Mouse (Mus musculus): Measurements from ENCODE around the gene Olfr638. TPM values are rescaled to one million over a fixed set of nuclear protein-coding genes. Genes with fewer than 3 reads are reported as not detected.
"Not testable (repeated sequence)": the region's sequence is repeated elsewhere in the genome, so short reads cannot be mapped to it uniquely, and the experiment has no call there.

Gene Olfr638
- not detected in 2 replicates for polyA plus RNA-seq (2015; fragmentation: Nextera tagmentation; extraction: Ambion mirVana)

- no peak within 1 kb of the TSS for H3K9ac ChIP-seq
- H3K4me2 ChIP-seq (replicated peaks): no peak within 1 kb of the TSS
- ATAC-seq: no peak
- no peaks in the 10 kb centered on the region for H3K4me1 ChIP-seq (replicated peaks)
- H3K9me3 ChIP-seq: no peaks in the 10 kb centered on the region
- no peak within 1 kb of the TSS for H3K27ac ChIP-seq
- H3K4me3 ChIP-seq (replicated peaks): no peak within 1 kb of the TSS
- H3K36me3 ChIP-seq: no peaks in the 10 kb centered on the region
- H3K27me3 ChIP-seq (replicated peaks): no peaks in the 10 kb centered on the region
Measured at GRCm38 (mm10) chr7:103998446-103998845, at the start of gene Olfr638. Gene Olfr638, plus strand, starts transcription at chr7:103998746.

DNA sequence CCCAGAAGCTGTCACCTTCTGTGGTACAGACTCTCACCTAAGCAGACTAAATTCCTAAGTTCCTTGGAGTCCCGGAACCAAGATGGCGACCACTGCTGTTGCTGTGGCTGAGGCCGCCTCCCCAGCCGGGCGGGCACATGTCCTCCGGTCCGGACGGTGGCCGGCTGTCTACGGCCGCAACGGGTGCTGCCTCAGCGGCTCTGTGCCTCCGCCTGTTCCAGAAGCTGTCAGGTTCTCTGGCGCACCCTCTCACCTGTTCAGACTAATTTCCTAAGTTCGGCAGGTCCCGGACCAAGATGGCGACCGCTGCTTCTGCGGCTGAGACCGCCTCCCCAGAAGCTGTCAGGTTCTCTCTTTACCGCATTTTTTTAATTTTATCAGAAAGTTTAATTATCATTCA is 31.7 kb upstream of the Olfr638 start:
- not testable (repeated sequence) for H3K4me2 ChIP-seq (replicated peaks); H3K27me3 ChIP-seq (replicated peaks); H3K27ac ChIP-seq; H3K9me3 ChIP-seq; H3K36me3 ChIP-seq; H3K9ac ChIP-seq; H3K4me3 ChIP-seq (replicated peaks); ATAC-seq; H3K4me1 ChIP-seq (replicated peaks)
- WGBS: 94% methylated on average over 22 of the region's 22 CpGs

GRCm38 (mm10) chr7:103970852-103971251 is 27.7 kb upstream of the Olfr638 start, which contains the start of gene Olfr635:
Gene Olfr635, plus strand, starts transcription at chr7:103971152.
- H3K9me3 ChIP-seq: no peaks in the 10 kb centered on the region
- no peak within 1 kb of the TSS for H3K27ac ChIP-seq
- H3K4me3 ChIP-seq (replicated peaks): no peak within 1 kb of the TSS
- no peaks in the 10 kb centered on the region for H3K27me3 ChIP-seq (replicated peaks)
- no peak for ATAC-seq
- no peaks in the 10 kb centered on the region for H3K4me1 ChIP-seq (replicated peaks)
- no peak within 1 kb of the TSS for H3K9ac ChIP-seq
- 74% methylated on average over 1 of the region's 1 CpGs for WGBS
- H3K4me2 ChIP-seq (replicated peaks): no peak within 1 kb of the TSS
- no peaks in the 10 kb centered on the region for H3K36me3 ChIP-seq

- Histone ChIP-seq H3K4me2 (replicated peaks) (no peak overlapping the region), H3K27ac (no peak overlapping the region)
- ATAC-seq: no peak
Measured at GRCm38 (mm10) chr7:103971782-103972181, 26.8 kb upstream of the Olfr638 start.

DNA sequence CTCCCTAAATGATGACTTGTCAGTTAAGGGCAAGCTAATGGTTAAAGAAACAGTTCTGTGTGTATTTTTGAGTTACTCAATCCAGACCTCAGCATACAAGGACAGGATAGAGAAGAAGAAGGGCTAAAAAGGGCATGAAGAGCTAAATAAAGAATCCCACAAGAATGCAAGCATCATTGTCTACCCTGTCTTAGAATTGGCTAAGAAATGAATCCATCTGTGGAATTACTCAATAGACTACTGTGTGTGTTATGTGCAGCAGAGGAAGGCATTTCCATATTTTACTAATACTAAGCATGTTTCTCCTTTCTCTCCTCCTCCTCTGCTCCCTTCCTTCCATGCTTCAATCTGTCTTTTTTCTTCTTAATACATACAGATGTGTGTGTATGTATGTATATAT is 578 bp downstream of the Olfr638 start:
- H3K9ac ChIP-seq: no peak overlapping the region
- H3K27me3 ChIP-seq (replicated peaks): no peaks in the 10 kb centered on the region
- no peaks in the 10 kb centered on the region for H3K36me3 ChIP-seq
- H3K27ac ChIP-seq: no peak overlapping the region
- no peaks in the 10 kb centered on the region for H3K9me3 ChIP-seq
- no peak overlapping the region for H3K4me2 ChIP-seq (replicated peaks)
- H3K4me3 ChIP-seq (replicated peaks): no peak overlapping the region
- no peaks in the 10 kb centered on the region for H3K4me1 ChIP-seq (replicated peaks)
- no peak for ATAC-seq

More at GRCm38 (mm10) chr7:103971782-103972181, 26.8 kb upstream of the Olfr638 start:
- H3K27me3 ChIP-seq (replicated peaks): no peaks in the 10 kb centered on the region
- no peak overlapping the region for H3K4me3 ChIP-seq (replicated peaks)
- H3K36me3 ChIP-seq: no peaks in the 10 kb centered on the region
- 69% methylated on average over 1 of the region's 1 CpGs for WGBS
- no peak overlapping the region for H3K9ac ChIP-seq
- no peaks in the 10 kb centered on the region for H3K4me1 ChIP-seq (replicated peaks)
- no peaks in the 10 kb centered on the region for H3K9me3 ChIP-seq

DNA sequence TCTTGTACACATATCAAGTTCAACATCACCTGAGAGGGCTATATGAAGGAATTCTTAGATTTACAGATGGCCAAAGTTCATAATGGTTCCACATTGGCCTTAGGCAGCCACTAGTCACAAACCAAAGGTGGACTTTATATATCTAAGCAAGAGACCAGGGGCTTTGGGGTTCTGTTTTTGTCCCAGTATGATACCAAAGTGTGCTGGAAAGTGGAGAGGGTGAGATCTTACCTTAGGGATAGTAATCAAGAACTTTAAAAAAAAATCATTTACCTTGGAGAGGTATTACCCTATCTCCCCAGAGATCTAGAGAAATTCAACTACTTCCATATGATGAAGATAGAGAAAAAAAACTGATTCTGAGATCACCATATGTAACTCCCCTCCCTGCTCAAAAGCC is 18.7 kb downstream of the Olfr638 start, which contains the start of gene Olfr639:
Gene Olfr639, minus strand, starts transcription at position 101 of the 400 bp plus-strand sequence.
- Histone ChIP-seq H3K36me3 (no peaks in the 10 kb centered on the region), H3K4me3 (replicated peaks) (no peak within 1 kb of the TSS), H3K4me1 (replicated peaks) (no peaks in the 10 kb centered on the region), H3K4me2 (replicated peaks) (no peak within 1 kb of the TSS), H3K27ac (no peak within 1 kb of the TSS), H3K27me3 (replicated peaks) (no peaks in the 10 kb centered on the region), H3K9ac (no peak within 1 kb of the TSS), H3K9me3 (no peaks in the 10 kb centered on the region)
- ATAC-seq: no peak

GRCm38 (mm10) chr7:104018953-104019352 is 20.4 kb downstream of the Olfr638 start:
- no peak overlapping the region for H3K4me3 ChIP-seq (replicated peaks)
- H3K9ac ChIP-seq: no peak overlapping the region
- no peaks in the 10 kb centered on the region for H3K9me3 ChIP-seq
- no peak overlapping the region for H3K4me2 ChIP-seq (replicated peaks)
- ATAC-seq: no peak
- WGBS: 89% methylated on average over 1 of the region's 1 CpGs
- no peaks in the 10 kb centered on the region for H3K4me1 ChIP-seq (replicated peaks)
- no peak overlapping the region for H3K27ac ChIP-seq
- H3K27me3 ChIP-seq (replicated peaks): no peaks in the 10 kb centered on the region
- H3K36me3 ChIP-seq: no peaks in the 10 kb centered on the region

- Histone ChIP-seq H3K27me3 (replicated peaks) (no peaks in the 10 kb centered on the region), H3K4me1 (replicated peaks) (no peaks in the 10 kb centered on the region), H3K4me3 (replicated peaks) (no peak overlapping the region), H3K36me3 (no peaks in the 10 kb centered on the region), H3K9me3 (no peaks in the 10 kb centered on the region), H3K9ac (no peak overlapping the region), H3K4me2 (replicated peaks) (no peak overlapping the region), H3K27ac (no peak overlapping the region)
- WGBS: 90% methylated on average over 6 of the region's 6 CpGs
- ATAC-seq: no peak
Measured at GRCm38 (mm10) chr7:104021651-104022050, 23.1 kb downstream of the Olfr638 start.

DNA sequence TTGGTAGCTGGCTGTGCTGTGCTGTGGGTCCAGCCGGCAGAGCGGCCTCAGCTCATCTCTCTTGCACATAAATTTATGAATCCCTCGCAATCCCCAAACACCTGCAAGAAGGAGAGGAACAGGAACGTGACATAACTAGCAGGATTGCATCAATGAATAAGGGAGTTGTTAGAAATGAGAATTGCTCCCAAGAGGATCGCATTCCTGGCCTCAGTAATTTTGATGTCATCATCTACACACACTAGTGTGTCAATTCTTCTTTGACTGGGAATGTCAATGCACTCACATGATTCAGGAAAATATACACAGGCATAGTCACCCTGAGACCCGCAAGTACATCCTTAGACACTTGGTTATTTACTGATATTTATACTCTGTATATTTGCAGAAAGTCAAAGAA is 26.9 kb downstream of the Olfr638 start, which contains the start of gene Olfr640:
Gene Olfr640, minus strand, starts transcription at position 101 of the 400 bp plus-strand sequence.
- H3K9me3 ChIP-seq: no peaks in the 10 kb centered on the region
- 81% methylated on average over 6 of the region's 6 CpGs for WGBS
- H3K4me3 ChIP-seq (replicated peaks): no peak within 1 kb of the TSS
- H3K4me1 ChIP-seq (replicated peaks): no peaks in the 10 kb centered on the region
- H3K27ac ChIP-seq: no peak within 1 kb of the TSS
- no peak within 1 kb of the TSS for H3K9ac ChIP-seq
- H3K4me2 ChIP-seq (replicated peaks): no peak within 1 kb of the TSS
- no peak for ATAC-seq
- H3K27me3 ChIP-seq (replicated peaks): no peaks in the 10 kb centered on the region
- H3K36me3 ChIP-seq: no peaks in the 10 kb centered on the region

DNA sequence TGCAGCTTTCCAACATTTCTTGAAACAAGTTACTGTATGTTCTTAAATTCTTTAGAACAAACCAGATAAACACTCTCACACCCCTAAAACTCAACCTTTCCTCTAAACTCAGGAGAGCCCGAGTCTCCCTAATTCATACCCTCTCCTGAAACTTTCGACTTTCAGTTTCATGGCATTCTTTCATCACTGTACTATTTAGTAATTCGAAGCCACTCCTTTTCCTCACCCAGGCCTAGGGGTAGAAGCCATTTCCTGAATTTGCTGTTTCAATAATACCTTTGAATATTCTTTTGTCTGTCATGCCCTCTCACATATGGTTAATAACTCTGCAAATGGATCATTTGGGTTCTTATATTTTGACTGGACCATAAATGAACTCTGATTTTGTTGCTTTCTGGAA is 28.4 kb downstream of the Olfr638 start:
- no peak for ATAC-seq
- H3K9ac ChIP-seq: no peak overlapping the region

DNA sequence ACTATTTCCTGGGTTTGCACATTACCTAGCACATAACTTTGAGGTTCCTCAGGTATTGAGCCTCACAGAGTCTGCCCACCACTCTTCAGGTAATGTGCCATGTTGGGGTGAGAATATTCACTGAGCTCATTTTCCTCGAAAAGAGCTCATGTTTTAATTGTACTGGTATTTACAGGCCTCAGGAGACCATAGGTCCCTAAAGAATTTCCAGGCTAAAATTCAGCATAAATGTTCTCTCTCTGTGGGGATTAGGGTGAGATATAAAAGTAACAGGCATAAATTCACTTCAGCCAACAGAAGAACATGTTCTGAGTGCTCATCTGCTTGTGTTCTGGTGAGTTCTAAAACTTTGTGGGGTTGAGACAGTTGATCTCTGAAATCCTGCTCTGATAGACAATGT is 36.6 kb downstream of the Olfr638 start, which contains the start of gene Olfr641:
Gene Olfr641, plus strand, starts transcription at position 301 of the 400 bp plus-strand sequence.
- H3K9ac ChIP-seq: no peak within 1 kb of the TSS
- H3K9me3 ChIP-seq: no peaks in the 10 kb centered on the region
- H3K4me3 ChIP-seq (replicated peaks): no peak within 1 kb of the TSS
- H3K36me3 ChIP-seq: no peaks in the 10 kb centered on the region
- H3K27me3 ChIP-seq (replicated peaks): no peaks in the 10 kb centered on the region
- no peak within 1 kb of the TSS for H3K27ac ChIP-seq
- 74% methylated on average over 1 of the region's 1 CpGs for WGBS
- no peaks in the 10 kb centered on the region for H3K4me1 ChIP-seq (replicated peaks)
- no peak for ATAC-seq
- no peak within 1 kb of the TSS for H3K4me2 ChIP-seq (replicated peaks)

More for the DNA sequence above, 28.4 kb downstream of the Olfr638 start:
- H3K36me3 ChIP-seq: no peaks in the 10 kb centered on the region
- WGBS: 71% methylated on average over 3 of the region's 3 CpGs
- no peaks in the 10 kb centered on the region for H3K27me3 ChIP-seq (replicated peaks)
- no peak overlapping the region for H3K4me3 ChIP-seq (replicated peaks)
- H3K4me2 ChIP-seq (replicated peaks): no peak overlapping the region
- H3K27ac ChIP-seq: no peak overlapping the region
- H3K4me1 ChIP-seq (replicated peaks): no peaks in the 10 kb centered on the region
- H3K9me3 ChIP-seq: no peaks in the 10 kb centered on the region

- H3K4me3 ChIP-seq (replicated peaks): no peak overlapping the region
- no peaks in the 10 kb centered on the region for H3K4me1 ChIP-seq (replicated peaks)
- ATAC-seq: no peak
- no peak overlapping the region for H3K27ac ChIP-seq
- no peak overlapping the region for H3K4me2 ChIP-seq (replicated peaks)
- no peak overlapping the region for H3K9ac ChIP-seq
- no peaks in the 10 kb centered on the region for H3K27me3 ChIP-seq (replicated peaks)
- WGBS: 90% methylated on average over 4 of the region's 4 CpGs
- H3K9me3 ChIP-seq: no peaks in the 10 kb centered on the region
- no peaks in the 10 kb centered on the region for H3K36me3 ChIP-seq
Measured at GRCm38 (mm10) chr7:104050745-104051144, 52.2 kb downstream of the Olfr638 start.

GRCm38 (mm10) chr7:104052566-104052965 is 54.0 kb downstream of the Olfr638 start, which contains the start of gene Olfr642:
Gene Olfr642, minus strand, starts transcription at chr7:104052666.
- H3K4me3 ChIP-seq (replicated peaks): no peak within 1 kb of the TSS
- no peaks in the 10 kb centered on the region for H3K27me3 ChIP-seq (replicated peaks)
- H3K9ac ChIP-seq: no peak within 1 kb of the TSS
- no peaks in the 10 kb centered on the region for H3K4me1 ChIP-seq (replicated peaks)
- no peaks in the 10 kb centered on the region for H3K36me3 ChIP-seq
- WGBS: 71% methylated on average over 1 of the region's 1 CpGs
- no peak within 1 kb of the TSS for H3K27ac ChIP-seq
- ATAC-seq: no peak
- no peaks in the 10 kb centered on the region for H3K9me3 ChIP-seq
- H3K4me2 ChIP-seq (replicated peaks): no peak within 1 kb of the TSS
